8 mouse cellular contexts compared by ENCODE assay signal in the genomic region with DNA sequence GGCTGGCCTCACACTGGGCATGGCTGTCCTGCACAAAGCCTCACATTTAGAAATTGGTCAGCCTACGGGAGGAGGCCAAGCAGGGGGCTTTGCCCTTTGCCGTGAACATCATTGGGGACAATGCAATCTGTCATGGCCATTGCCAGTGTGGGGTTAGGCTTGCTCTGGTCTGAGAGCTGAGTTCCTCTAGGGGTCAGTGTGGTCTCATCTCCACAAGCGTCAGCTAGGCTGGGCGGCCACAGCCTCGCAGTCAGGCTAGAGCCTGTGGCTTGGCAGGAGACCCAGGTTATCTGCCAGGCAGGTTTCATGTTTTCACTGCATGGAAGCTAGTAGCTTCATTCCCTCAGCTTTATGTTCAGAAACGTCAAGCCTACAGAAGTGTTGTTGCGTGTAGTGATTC. TPM values are rescaled to one million over a fixed set of nuclear protein-coding genes. Genes with fewer than 3 reads are reported as not detected.
DNase-seq lines count a peak whose midpoint lies in the region; ATAC-seq and TF ChIP-seq lines count a peak whose summit lies in the region.

No protein-coding gene starts in this region.

- no peak for TF ChIP-seq POLR2A in testis, adult 2 months (IDR thresholded peaks at IDR 0.05; ENCODE audit: control insufficient read depth, low read depth, low read length)

- no peak overlapping the region for H3K27ac ChIP-seq in forebrain, embryonic 16.5 days (ENCODE audit: low read length)
- H3K27ac ChIP-seq in forebrain, embryonic 11.5 days (ENCODE audit: low read depth, low read length), result no peak overlapping the region
- H3K27ac ChIP-seq in testis, adult 2 months (ENCODE audit: control insufficient read depth, insufficient read depth, low read depth, low read length), result no peak overlapping the region
- no peak overlapping the region for H3K27ac ChIP-seq in liver, embryonic 14.5 days

- no peak overlapping the region for H3K4me3 ChIP-seq in forebrain, embryonic 16.5 days (replicated peaks; ENCODE audit: low read length)
- no peak overlapping the region for H3K4me3 ChIP-seq in forebrain, embryonic 11.5 days (ENCODE audit: low read depth, low read length)
- no peak overlapping the region for H3K4me3 ChIP-seq in testis, adult 2 months (ENCODE audit: control insufficient read depth, low read depth, low read length)
- no peak overlapping the region for H3K4me3 ChIP-seq in liver, embryonic 14.5 days (ENCODE audit: insufficient read depth in 1 of 2, low read depth in 2 of 2, low read length in 2 of 2)

- WGBS in forebrain, embryonic 16.5 days, result 70% methylated on average over 7 of the region's 7 CpGs
- WGBS in forebrain, embryonic 11.5 days, result 71% methylated on average over 7 of the region's 7 CpGs
- 83% methylated on average over 7 of the region's 7 CpGs for WGBS in liver, embryonic 14.5 days (ENCODE audit: insufficient replicate concordance)

- no peaks in the 10 kb centered on the region for H3K9me3 ChIP-seq in forebrain, embryonic 16.5 days (ENCODE audit: control insufficient read depth, low read length)
- H3K9me3 ChIP-seq in forebrain, embryonic 11.5 days (ENCODE audit: control insufficient read depth, low read length), result no peaks in the 10 kb centered on the region
- no peaks in the 10 kb centered on the region for H3K9me3 ChIP-seq in liver, embryonic 14.5 days (ENCODE audit: control insufficient read depth, low read length)

- H3K9ac ChIP-seq in forebrain, embryonic 16.5 days (replicated peaks; ENCODE audit: low read depth, low read length), result no peak overlapping the region
- no peak overlapping the region for H3K9ac ChIP-seq in forebrain, embryonic 11.5 days (ENCODE audit: low read length)
- no peak overlapping the region for H3K9ac ChIP-seq in liver, embryonic 14.5 days (replicated peaks)

- H3K36me3 ChIP-seq in forebrain, embryonic 16.5 days (ENCODE audit: control insufficient read depth, insufficient read depth), result peaks cover 32% of the 10 kb centered on the region
- H3K36me3 ChIP-seq in forebrain, embryonic 11.5 days (ENCODE audit: control insufficient read depth, insufficient read depth, low read length), result peaks cover 11% of the 10 kb centered on the region; the same call in 1 of the 2 replicates
- H3K36me3 ChIP-seq in testis, adult 2 months (ENCODE audit: control insufficient read depth, insufficient read depth, low read length), result no peaks in the 10 kb centered on the region; the same call in 1 of the 2 replicates
- H3K36me3 ChIP-seq in liver, embryonic 14.5 days (replicated peaks; ENCODE audit: control insufficient read depth, insufficient read depth, low read depth), result peaks cover 6% of the 10 kb centered on the region

- no peak overlapping the region for H3K4me2 ChIP-seq in forebrain, embryonic 16.5 days (ENCODE audit: low read length)
- no peak overlapping the region for H3K4me2 ChIP-seq in forebrain, embryonic 11.5 days (ENCODE audit: low read depth, low read length, severe bottlenecking)
- no peak overlapping the region for H3K4me2 ChIP-seq in liver, embryonic 14.5 days (ENCODE audit: low read depth)

- no peaks in the 10 kb centered on the region for H3K27me3 ChIP-seq in forebrain, embryonic 16.5 days (replicated peaks; ENCODE audit: control insufficient read depth, insufficient read depth, low read length)
- H3K27me3 ChIP-seq in forebrain, embryonic 11.5 days (ENCODE audit: control insufficient read depth, insufficient read depth, low read length), result no peaks in the 10 kb centered on the region
- H3K27me3 ChIP-seq in testis, adult 2 months (ENCODE audit: control insufficient read depth, insufficient read depth, low read length), result no peaks in the 10 kb centered on the region
- H3K27me3 ChIP-seq in liver, embryonic 14.5 days (ENCODE audit: control insufficient read depth, insufficient read depth, low read length), result no peaks in the 10 kb centered on the region

- TF ChIP-seq CTCF in testis, adult 2 months (IDR thresholded peaks at IDR 0.05; ENCODE audit: control insufficient read depth, insufficient read depth, insufficient replicate concordance, low read depth, low read length), result peak; percentile 51; the same call in 1 of the 2 replicates
- peak; percentile 42 for TF ChIP-seq CTCF in liver, embryonic 14.5 days (IDR thresholded peaks at IDR 0.05; ENCODE audit: low read depth)

- no peak for TF ChIP-seq EP300 in liver, embryonic 14.5 days (IDR thresholded peaks at IDR 0.05; ENCODE audit: low read depth)

- intact Hi-C loops in gastrocnemius, postnatal 36 days (cut with DNase I), result loop anchor here (1.0 to 10.0 kb wide), 2 partner anchors 115 to 289 kb away; no protein-coding TSS in a partner anchor

- no peaks in the 10 kb centered on the region for H3K4me1 ChIP-seq in forebrain, embryonic 16.5 days (replicated peaks; ENCODE audit: control insufficient read depth, insufficient read depth, low read length)
- no peaks in the 10 kb centered on the region for H3K4me1 ChIP-seq in forebrain, embryonic 11.5 days (replicated peaks; ENCODE audit: control insufficient read depth, insufficient read depth, low read length)
- H3K4me1 ChIP-seq in testis, adult 2 months (ENCODE audit: control insufficient read depth, insufficient read depth, low read length), result no peaks in the 10 kb centered on the region
- peaks cover 8 to 15% of the 10 kb centered on the region in 2 experiments for H3K4me1 ChIP-seq in liver, embryonic 14.5 days (replicated peaks; ENCODE audit: control insufficient read depth in 2 of 2, insufficient read depth in 2 of 2, low read length in 1 of 2)

- peak; percentile 66; the same call in 1 of the 2 replicates for ATAC-seq in forebrain, embryonic 16.5 days
- no peak for ATAC-seq in forebrain, embryonic 11.5 days (replicated peaks; ENCODE audit: low FRiP score)
- no peak for ATAC-seq in liver, embryonic 14.5 days (ENCODE audit: insufficient read depth)

- no peak for DNase-seq in forebrain, embryonic 11.5 days (ENCODE audit: low spot score)
- no peak for DNase-seq in testis, postnatal 14 days (ENCODE audit: low spot score)
- peak; percentile 37 to 62 for DNase-seq in gastrocnemius, postnatal 36 days
- DNase-seq in liver, embryonic 14.5 days (ENCODE audit: low read depth in 3 of 3, low spot score in 3 of 3), result no peak
- DNase-seq in thymus, postnatal 0 days (ENCODE audit: low spot score), result peak; percentile 27
- DNase-seq in yolk sac, embryonic 10.5 days (ENCODE audit: low spot score), result no peak

RNA-seq across cellular contexts. Expression of a gene that starts 20.9 kb away (rescaled TPM):
- 60.7 and 66.1 TPM in 2 replicates for polyA plus RNA-seq in forebrain, embryonic 16.5 days (2015; fragmentation: Nextera tagmentation; extraction: Ambion mirVana)
- 44.0 and 47.0 TPM in 2 replicates for polyA plus RNA-seq in forebrain, embryonic 11.5 days (2014; fragmentation: Nextera tagmentation; extraction: Ambion mirVana)
- polyA plus RNA-seq in testis, adult 2 months (2012; rRNA removed), result 3.0 and 3.2 TPM in 2 replicates
- 1 to 10 TPM; 1.2 to 1.4 TPM for total RNA-seq in gastrocnemius, postnatal 36 days (2021)
- 1.5 and 2.4 TPM in 2 replicates for polyA plus RNA-seq in liver, embryonic 14.5 days (2012; rRNA removed)
- polyA plus RNA-seq in liver, embryonic 14.5 days (2014; fragmentation: Nextera tagmentation; extraction: Ambion mirVana), result 5.7 and 6.0 TPM in 2 replicates
- polyA plus RNA-seq in thymus, postnatal 0 days (2015; fragmentation: Nextera tagmentation; extraction: Ambion mirVana), result 20.9 and 21.4 TPM in 2 replicates

Comparison
In these comparisons a context has a peak if more than half of its experiments do, and no peak if none do; other contexts are left out.
1. DNase-seq: peak in gastrocnemius, postnatal 36 days (2 of 2) and thymus, postnatal 0 days (single experiment); none in forebrain, embryonic 11.5 days (single experiment), testis, postnatal 14 days (single experiment), liver, embryonic 14.5 days (0 of 3) and yolk sac, embryonic 10.5 days (single experiment).